Mouse (Mus musculus): ENCODE results near the gene Tuba1a. TPM values are rescaled to one million over a fixed set of nuclear protein-coding genes. Genes with fewer than 3 reads are reported as not detected.

Gene Tuba1a
- polyA plus RNA-seq, 1 experiment from 2014 or later: 10,586 TPM

- no peak for ATAC-seq
- Histone ChIP-seq H3K4me2 (peak overlapping the region; percentile 66), H3K4me3 (peak overlapping the region; percentile 89), H3K9ac (peak overlapping the region; percentile 85), H3K36me3 (ENCODE audit: poor library complexity, severe bottlenecking) (peaks cover 33% of the 10 kb centered on the region), H3K27ac (peak overlapping the region; percentile 96), H3K4me1 (peaks cover 29% of the 10 kb centered on the region), H3K27me3 (no peaks in the 10 kb centered on the region), H3K9me3 (replicated peaks) (no peaks in the 10 kb centered on the region)
- 0% methylated on average over 14 of the region's 14 CpGs for whole genome bisulfite sequencing
Observed at GRCm38 (mm10) chr15:98917091-98917490, 36.4 kb downstream of the Tuba1a start.

- peaks cover 44% of the 10 kb centered on the region for H3K36me3 ChIP-seq (ENCODE audit: poor library complexity, severe bottlenecking)
- peak overlapping the region; percentile 89 for H3K4me3 ChIP-seq
- WGBS: 90% methylated on average over 4 of the region's 4 CpGs
- no peak overlapping the region for H3K27ac ChIP-seq
- ATAC-seq: no peak
- H3K4me1 ChIP-seq: peaks cover 29% of the 10 kb centered on the region
- peak overlapping the region; percentile 85 for H3K9ac ChIP-seq
- no peaks in the 10 kb centered on the region for H3K27me3 ChIP-seq
- no peaks in the 10 kb centered on the region for H3K9me3 ChIP-seq (replicated peaks)
- peak overlapping the region; percentile 66 for H3K4me2 ChIP-seq
Observed at GRCm38 (mm10) chr15:98916016-98916415, 37.5 kb downstream of the Tuba1a start.

GRCm38 (mm10) chr15:98914903-98915302 is 38.6 kb downstream of the Tuba1a start:
- Histone ChIP-seq H3K27me3 (no peaks in the 10 kb centered on the region), H3K4me1 (peaks cover 29% of the 10 kb centered on the region), H3K27ac (no peak overlapping the region), H3K4me2 (0 out of 2 replicates have a peak overlapping the region, but pooled peaks have one; percentile 66), H3K9me3 (replicated peaks) (no peaks in the 10 kb centered on the region), H3K36me3 (ENCODE audit: poor library complexity, severe bottlenecking) (peaks cover 55% of the 10 kb centered on the region), H3K9ac (no peak overlapping the region), H3K4me3 (no peak overlapping the region)
- ATAC-seq: no peak
- WGBS: 94% methylated on average over 6 of the region's 6 CpGs

- ATAC-seq: no peak
- no peak overlapping the region for H3K4me3 ChIP-seq
- H3K9ac ChIP-seq: no peak overlapping the region
- peaks cover 65% of the 10 kb centered on the region for H3K36me3 ChIP-seq (ENCODE audit: poor library complexity, severe bottlenecking)
- H3K4me1 ChIP-seq: no peaks in the 10 kb centered on the region
- 28% methylated on average over 10 of the region's 10 CpGs for WGBS
- no peak overlapping the region for H3K27ac ChIP-seq
- H3K9me3 ChIP-seq (replicated peaks): no peaks in the 10 kb centered on the region
- H3K4me2 ChIP-seq: no peak overlapping the region
- H3K27me3 ChIP-seq: peaks cover 12% of the 10 kb centered on the region
Observed at GRCm38 (mm10) chr15:98904692-98905091, 48.8 kb downstream of the Tuba1a start.

GRCm38 (mm10) chr15:98902600-98902999 is 50.9 kb downstream of the Tuba1a start:
- H3K27ac ChIP-seq: no peak overlapping the region
- peaks cover 44% of the 10 kb centered on the region for H3K36me3 ChIP-seq (ENCODE audit: poor library complexity, severe bottlenecking)
- no peak overlapping the region for H3K4me2 ChIP-seq
- WGBS: 89% methylated on average over 2 of the region's 2 CpGs
- no peak overlapping the region for H3K9ac ChIP-seq
- ATAC-seq: no peak
- H3K27me3 ChIP-seq: peaks cover 33% of the 10 kb centered on the region
- no peak overlapping the region for H3K4me3 ChIP-seq
- no peaks in the 10 kb centered on the region for H3K9me3 ChIP-seq (replicated peaks)
- peaks cover 10% of the 10 kb centered on the region for H3K4me1 ChIP-seq

GRCm38 (mm10) chr15:98901530-98901929 is 52.0 kb downstream of the Tuba1a start:
- H3K27ac ChIP-seq: no peak overlapping the region
- H3K9ac ChIP-seq: no peak overlapping the region
- WGBS: 68% methylated on average over 1 of the region's 1 CpGs
- no peak overlapping the region for H3K4me2 ChIP-seq
- peaks cover 12% of the 10 kb centered on the region for H3K4me1 ChIP-seq
- no peaks in the 10 kb centered on the region for H3K9me3 ChIP-seq (replicated peaks)
- peaks cover 44% of the 10 kb centered on the region for H3K27me3 ChIP-seq
- H3K36me3 ChIP-seq (ENCODE audit: poor library complexity, severe bottlenecking): peaks cover 34% of the 10 kb centered on the region
- no peak overlapping the region for H3K4me3 ChIP-seq
- no peak for ATAC-seq

Other genes starting within 250 kb of the Tuba1a start
- gene Ccdc65, start 245.5 kb downstream of the Tuba1a start, polyA plus RNA-seq (2015; fragmentation: Nextera tagmentation; extraction: Ambion mirVana): 2.1 TPM in 2 replicates
- 3.0 and 4.9 TPM in 2 replicates for gene Fkbp11, start 225.5 kb downstream of the Tuba1a start, polyA plus RNA-seq (2015; fragmentation: Nextera tagmentation; extraction: Ambion mirVana)
- gene Arf3, start 190.5 kb downstream of the Tuba1a start, polyA plus RNA-seq (2015; fragmentation: Nextera tagmentation; extraction: Ambion mirVana): 49.2 and 55.1 TPM in 2 replicates
- gene Wnt10b, start 175.6 kb downstream of the Tuba1a start, polyA plus RNA-seq (2015; fragmentation: Nextera tagmentation; extraction: Ambion mirVana): not detected in 2 replicates
- gene Wnt1, start 163.8 kb downstream of the Tuba1a start, polyA plus RNA-seq (2015; fragmentation: Nextera tagmentation; extraction: Ambion mirVana): not detected in 2 replicates
- gene Ddn, start 144.2 kb downstream of the Tuba1a start, polyA plus RNA-seq (2015; fragmentation: Nextera tagmentation; extraction: Ambion mirVana): 0.05 and 0.15 TPM in 2 replicates
- 95.9 and 99.4 TPM in 2 replicates for gene Prkag1, start 122.2 kb downstream of the Tuba1a start, polyA plus RNA-seq (2015; fragmentation: Nextera tagmentation; extraction: Ambion mirVana)
- gene Kmt2d, start 82.5 kb downstream of the Tuba1a start, polyA plus RNA-seq (2015; fragmentation: Nextera tagmentation; extraction: Ambion mirVana): 13.7 and 14.3 TPM in 2 replicates
- 31.7 and 33.0 TPM in 2 replicates for gene Rhebl1, start 59.2 kb downstream of the Tuba1a start, polyA plus RNA-seq (2015; fragmentation: Nextera tagmentation; extraction: Ambion mirVana)
- gene Dhh, start 55.2 kb downstream of the Tuba1a start, polyA plus RNA-seq (2015; fragmentation: Nextera tagmentation; extraction: Ambion mirVana): 0.22 and 0.28 TPM in 2 replicates
- gene Lmbr1l, start 35.5 kb downstream of the Tuba1a start, polyA plus RNA-seq (2015; fragmentation: Nextera tagmentation; extraction: Ambion mirVana): 39.8 and 47.1 TPM in 2 replicates
- gene Tuba1b, start 19.1 kb downstream of the Tuba1a start, polyA plus RNA-seq (2015; fragmentation: Nextera tagmentation; extraction: Ambion mirVana): 1,607 and 1,715 TPM in 2 replicates
- gene Gm49450, start 152 bp downstream of the Tuba1a start, polyA plus RNA-seq (2015; fragmentation: Nextera tagmentation; extraction: Ambion mirVana): not detected in 2 replicates
- gene Tuba1c, start 76.2 kb upstream of the Tuba1a start, polyA plus RNA-seq (2015; fragmentation: Nextera tagmentation; extraction: Ambion mirVana): 97.6 and 102 TPM in 2 replicates
- gene Prph, start 101.5 kb upstream of the Tuba1a start, polyA plus RNA-seq (2015; fragmentation: Nextera tagmentation; extraction: Ambion mirVana): 0.94 and 1.6 TPM in 2 replicates
- gene Troap, start 120.9 kb upstream of the Tuba1a start, polyA plus RNA-seq (2015; fragmentation: Nextera tagmentation; extraction: Ambion mirVana): 37.8 and 38.6 TPM in 2 replicates
- 0.39 TPM in 1 of 2 replicates, not detected in the other for gene C1ql4, start 134.1 kb upstream of the Tuba1a start, polyA plus RNA-seq (2015; fragmentation: Nextera tagmentation; extraction: Ambion mirVana)
- gene Dnajc22, start 139.5 kb upstream of the Tuba1a start, polyA plus RNA-seq (2015; fragmentation: Nextera tagmentation; extraction: Ambion mirVana): 0.25 and 0.84 TPM in 2 replicates
- gene Spats2, start 172.2 kb upstream of the Tuba1a start, polyA plus RNA-seq (2015; fragmentation: Nextera tagmentation; extraction: Ambion mirVana): 44.6 and 46.2 TPM in 2 replicates

Data from forebrain, embryonic 13.5 days (tissue).